Mouse (Mus musculus) olfactory bulb, adult 2 months (tissue): Measurements from ENCODE around the gene Rwdd4a.

Experiments used
- CTCF ChIP-seq: fragments of 200-500 bp; IDR thresholded peaks from 2 replicates; pipeline ENCODE4 v1.5.1; 2012; ENCODE audit warnings: low read depth, mild to moderate bottlenecking, low read length, moderate library complexity; ENCODE audit not compliant: insufficient read depth
- POLR2A ChIP-seq: fragments of 200-500 bp; IDR thresholded peaks from 2 replicates; pipeline ENCODE4 v1.6.1; 2012; ENCODE audit warnings: mild to moderate bottlenecking, low read depth, low read length, moderate library complexity; ENCODE audit not compliant: insufficient read depth

DNA sequence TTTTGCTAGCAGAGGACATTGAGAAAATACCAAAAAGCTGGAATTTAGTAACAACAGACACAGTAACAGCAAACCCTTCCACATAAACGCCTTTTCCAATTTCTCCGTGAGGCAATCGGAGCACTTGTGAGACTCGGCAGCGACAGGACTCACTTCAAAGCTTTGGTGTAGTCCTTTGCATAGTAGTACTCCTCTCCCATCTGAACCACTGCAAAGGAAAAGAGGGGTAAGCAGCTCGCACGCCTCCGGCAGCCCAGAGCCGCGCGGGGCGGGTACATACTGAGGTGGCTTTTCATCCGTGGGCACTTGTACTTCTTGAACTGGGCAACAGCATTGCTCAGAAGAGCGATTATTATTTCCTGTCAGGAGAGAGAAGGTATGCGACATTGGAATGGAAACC is 19.9 kb upstream of the Rwdd4a start:
- TF ChIP-seq CTCF (no peak), POLR2A (no peak)
